ENCODE assay signal across 8 mouse cellular contexts in the genomic region with DNA sequence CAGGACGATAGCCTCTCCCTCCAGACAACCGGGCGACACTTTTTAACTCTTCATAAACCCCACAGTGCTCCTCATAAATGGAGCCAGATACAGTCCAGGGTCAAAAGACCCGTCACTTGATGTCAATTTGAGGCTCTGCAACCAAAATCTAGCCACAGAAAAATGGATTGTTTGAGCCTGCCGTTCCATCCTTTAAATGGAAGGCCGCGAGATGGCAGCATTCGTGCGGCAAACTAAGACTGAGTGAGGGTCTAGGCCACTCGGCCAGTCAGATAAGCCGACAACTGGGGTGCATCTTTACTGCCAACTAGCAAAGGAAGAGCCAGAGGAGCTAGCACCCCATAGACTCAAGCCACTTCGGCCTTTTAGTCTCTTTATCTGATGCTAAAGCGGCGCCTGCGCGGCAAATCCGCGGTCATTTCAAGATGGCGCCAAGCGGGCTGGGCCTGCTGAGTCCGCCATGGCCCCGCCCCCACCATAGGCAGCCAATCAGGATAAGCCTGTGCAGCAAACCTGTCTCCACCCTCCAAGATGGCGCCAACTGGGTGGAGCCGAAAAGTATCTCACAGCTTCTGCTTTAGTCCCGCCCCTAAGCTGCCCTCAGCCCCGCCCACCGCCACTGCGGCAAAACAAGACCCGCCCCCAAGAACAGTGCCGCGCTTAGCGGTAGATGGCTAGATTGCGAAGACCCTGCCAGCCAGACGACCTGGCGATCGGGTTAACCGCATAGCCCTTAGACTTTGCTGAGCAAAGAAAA. TPM values are rescaled to one million over a fixed set of nuclear protein-coding genes. Genes with fewer than 3 reads are reported as not detected.
DNase-seq lines count a peak whose midpoint lies in the region; ATAC-seq and TF ChIP-seq lines count a peak whose summit lies in the region.

No protein-coding gene starts in this region.

- peaks cover 6% of the 10 kb centered on the region; the same call in 1 of the 2 replicates for H3K4me1 ChIP-seq in forebrain, embryonic 13.5 days
- H3K4me1 ChIP-seq in heart, embryonic 16.5 days (ENCODE audit: control insufficient read depth, insufficient read depth, low read length) = no peaks in the 10 kb centered on the region
- no peaks in the 10 kb centered on the region for H3K4me1 ChIP-seq in liver, embryonic 13.5 days (replicated peaks)
- H3K4me1 ChIP-seq in testis, adult 2 months (ENCODE audit: control insufficient read depth, insufficient read depth, low read length) = peaks cover 9% of the 10 kb centered on the region

- peaks cover 43% of the 10 kb centered on the region for H3K9me3 ChIP-seq in forebrain, embryonic 13.5 days (replicated peaks)
- peaks cover 28% of the 10 kb centered on the region for H3K9me3 ChIP-seq in heart, embryonic 16.5 days (replicated peaks; ENCODE audit: control insufficient read depth, low read length)
- peaks cover 31% of the 10 kb centered on the region for H3K9me3 ChIP-seq in liver, embryonic 13.5 days (replicated peaks)

- H3K4me3 ChIP-seq in forebrain, embryonic 13.5 days = peak overlapping the region; percentile 57
- H3K4me3 ChIP-seq in heart, embryonic 16.5 days (ENCODE audit: low read length) = peak overlapping the region; percentile 74
- peak overlapping the region; percentile 58 for H3K4me3 ChIP-seq in liver, embryonic 13.5 days (replicated peaks)
- peak overlapping the region; percentile 87 for H3K4me3 ChIP-seq in testis, adult 2 months (ENCODE audit: control insufficient read depth, low read depth, low read length)

- DNase-seq in ES-CJ7 (ENCODE audit: low read depth, low spot score) = peak; percentile 95
- DNase-seq in kidney, postnatal 25 days = peak; percentile 98 to 99
- peak; percentile 88 for DNase-seq in liver, embryonic 13.5 days
- peak; percentile 87 for DNase-seq in neural tube, embryonic 10.5 days (ENCODE audit: extremely low spot score, low spot score)

- no peaks in the 10 kb centered on the region for H3K27me3 ChIP-seq in forebrain, embryonic 13.5 days
- no peaks in the 10 kb centered on the region for H3K27me3 ChIP-seq in heart, embryonic 16.5 days (ENCODE audit: control insufficient read depth, insufficient read depth, low read length)
- peaks cover 16% of the 10 kb centered on the region for H3K27me3 ChIP-seq in liver, embryonic 13.5 days
- no peaks in the 10 kb centered on the region for H3K27me3 ChIP-seq in testis, adult 2 months (ENCODE audit: control insufficient read depth, insufficient read depth, low read length)

- H3K36me3 ChIP-seq in forebrain, embryonic 13.5 days (ENCODE audit: poor library complexity, severe bottlenecking) = peaks cover 14% of the 10 kb centered on the region
- H3K36me3 ChIP-seq in heart, embryonic 16.5 days (ENCODE audit: control insufficient read depth, insufficient read depth) = peaks cover 5% of the 10 kb centered on the region; the same call in 1 of the 2 replicates
- peaks cover 5% of the 10 kb centered on the region for H3K36me3 ChIP-seq in liver, embryonic 13.5 days
- no peaks in the 10 kb centered on the region for H3K36me3 ChIP-seq in testis, adult 2 months (ENCODE audit: control insufficient read depth, insufficient read depth, low read length)

- H3K27ac ChIP-seq in forebrain, embryonic 13.5 days = peak overlapping the region; percentile 94
- peak overlapping the region; percentile 90 for H3K27ac ChIP-seq in heart, embryonic 16.5 days (ENCODE audit: low read length)
- peak overlapping the region; percentile 85 for H3K27ac ChIP-seq in liver, embryonic 13.5 days
- H3K27ac ChIP-seq in testis, adult 2 months (ENCODE audit: control insufficient read depth, insufficient read depth, low read depth, low read length) = peak overlapping the region; percentile 75

- peak; percentile 12; the same call in 1 of the 2 replicates for ATAC-seq in cerebellum, adult (ENCODE audit: insufficient number of reproducible peaks, low FRiP score, low TSS enrichment)
- peak; percentile 54 for ATAC-seq in forebrain, embryonic 13.5 days
- ATAC-seq in heart, embryonic 16.5 days (replicated peaks; ENCODE audit: extremely low read depth, insufficient read depth, low FRiP score) = peak; percentile 67
- peak; percentile 31 for ATAC-seq in liver, embryonic 13.5 days (ENCODE audit: low read depth)

- H3K4me2 ChIP-seq in forebrain, embryonic 13.5 days = peak overlapping the region; percentile 67
- H3K4me2 ChIP-seq in heart, embryonic 16.5 days (ENCODE audit: low read depth, low read length) = peak overlapping the region; percentile 65
- peak overlapping the region; percentile 70 for H3K4me2 ChIP-seq in liver, embryonic 13.5 days

- WGBS in forebrain, embryonic 13.5 days = 53% methylated on average over 37 of the region's 37 CpGs
- WGBS in heart, embryonic 16.5 days = 45% methylated on average over 37 of the region's 37 CpGs
- 46% methylated on average over 37 of the region's 37 CpGs for WGBS in liver, embryonic 13.5 days (ENCODE audit: insufficient replicate concordance)

- peak overlapping the region; percentile 70 for H3K9ac ChIP-seq in forebrain, embryonic 13.5 days
- peak overlapping the region; percentile 76 for H3K9ac ChIP-seq in heart, embryonic 16.5 days (ENCODE audit: low read length)
- peak overlapping the region; percentile 68 for H3K9ac ChIP-seq in liver, embryonic 13.5 days

- no peak; the same call in 1 of the 2 replicates for TF ChIP-seq POLR2A in testis, adult 2 months (IDR thresholded peaks at IDR 0.05; ENCODE audit: control insufficient read depth, low read depth, low read length)

- TF ChIP-seq CTCF in testis, adult 2 months (IDR thresholded peaks at IDR 0.05; ENCODE audit: control insufficient read depth, insufficient read depth, insufficient replicate concordance, low read depth, low read length) = no peak

RNA-seq across cellular contexts. Expression of a gene that starts 1.0 kb away (rescaled TPM):
- polyA plus RNA-seq in forebrain, embryonic 13.5 days (2015; fragmentation: Nextera tagmentation; extraction: Ambion mirVana) = 58.7 and 69.5 TPM in 2 replicates
- polyA plus RNA-seq in heart, embryonic 16.5 days (2015; fragmentation: Nextera tagmentation; extraction: Ambion mirVana) = 86.6 and 88.1 TPM in 2 replicates
- 30.9 and 42.8 TPM in 2 replicates for polyA plus RNA-seq in liver, embryonic 13.5 days (2015; fragmentation: Nextera tagmentation; extraction: Ambion mirVana)
- 1.4 and 1.7 TPM in 2 replicates for polyA plus RNA-seq in testis, adult 2 months (2012; rRNA removed)

RNA-seq across cellular contexts. Expression of a gene that starts 1.1 kb away (rescaled TPM):
- 21.8 and 23.2 TPM in 2 replicates for polyA plus RNA-seq in forebrain, embryonic 13.5 days (2015; fragmentation: Nextera tagmentation; extraction: Ambion mirVana)
- polyA plus RNA-seq in heart, embryonic 16.5 days (2015; fragmentation: Nextera tagmentation; extraction: Ambion mirVana) = 5.9 and 6.1 TPM in 2 replicates
- polyA plus RNA-seq in liver, embryonic 13.5 days (2015; fragmentation: Nextera tagmentation; extraction: Ambion mirVana) = 1.4 and 1.9 TPM in 2 replicates
- 0.18 and 0.26 TPM in 2 replicates for polyA plus RNA-seq in testis, adult 2 months (2012; rRNA removed)

RNA-seq across cellular contexts. Expression of a gene that starts 33.0 kb away (rescaled TPM):
- 0.84 and 1.3 TPM in 2 replicates for polyA plus RNA-seq in forebrain, embryonic 13.5 days (2015; fragmentation: Nextera tagmentation; extraction: Ambion mirVana)
- polyA plus RNA-seq in heart, embryonic 16.5 days (2015; fragmentation: Nextera tagmentation; extraction: Ambion mirVana) = 6.6 and 11.6 TPM in 2 replicates
- 0.99 and 1.0 TPM in 2 replicates for polyA plus RNA-seq in liver, embryonic 13.5 days (2015; fragmentation: Nextera tagmentation; extraction: Ambion mirVana)
- polyA plus RNA-seq in testis, adult 2 months (2012; rRNA removed) = 0.07 and 0.21 TPM in 2 replicates

Comparison
In these comparisons a context has a peak if more than half of its experiments do, and no peak if none do; other contexts are left out.
1. Peak in every context shown above with its lines: DNase-seq, ATAC-seq, H3K4me3 ChIP-seq and H3K27ac ChIP-seq.
2. ATAC-seq: peak in every context shown above with its lines; median percentile 67 in heart, embryonic 16.5 days; 54 in forebrain, embryonic 13.5 days; 31 in liver, embryonic 13.5 days; 12 in cerebellum, adult.
3. RNA of a gene that starts 1.0 kb away (polyA plus RNA-seq): 86.6 to 88.1 TPM in heart, embryonic 16.5 days, 58.7 to 69.5 TPM in forebrain, embryonic 13.5 days and 30.9 to 42.8 TPM in liver, embryonic 13.5 days; 1.4 to 1.7 TPM in testis, adult 2 months; every median in the first group is over 10 times any median in the second.